Mouse (Mus musculus) liver, embryonic 12.5 days (tissue): ENCODE data around the gene Grcc10. TPM values are rescaled to one million over a fixed set of nuclear protein-coding genes. Genes with fewer than 3 reads are reported as not detected.

Experiments used
- ATAC-seq: fragments of 200-750 bp; cut with Nextera tagmentation; 2 replicates; pipeline ENCODE4 v1.8.0; 2017; ENCODE audit warnings: moderate number of reproducible peaks, mild to moderate bottlenecking, moderate library complexity
- H3K27ac ChIP-seq: fragments of 300-500 bp; sonication (generic); 2 replicates; pipeline ENCODE4 v1.5.1; 2016; ENCODE audit warnings: mild to moderate bottlenecking
- H3K27me3 ChIP-seq: fragments of 300-500 bp; sonication (generic); replicated peaks from 2 replicates; pipeline ENCODE4 v1.6.1; 2016; ENCODE audit warnings: mild to moderate bottlenecking, moderate library complexity
- H3K36me3 ChIP-seq: fragments of 300-500 bp; sonication (generic); 2 replicates; pipeline ENCODE4 v1.6.1; 2016; ENCODE audit warnings: mild to moderate bottlenecking, moderate library complexity
- H3K4me1 ChIP-seq: fragments of 300-500 bp; sonication (generic); 2 replicates; pipeline ENCODE4 v1.6.1; 2016
- H3K4me2 ChIP-seq: fragments of 300-500 bp; sonication (generic); 2 replicates; pipeline ENCODE4 v1.6.1; 2016; ENCODE audit warnings: mild to moderate bottlenecking, moderate library complexity
- H3K4me3 ChIP-seq: fragments of 300-500 bp; sonication (generic); 2 replicates; pipeline ENCODE4 v1.5.1; 2016; ENCODE audit warnings: mild to moderate bottlenecking, moderate library complexity
- H3K9ac ChIP-seq: fragments of 300-500 bp; sonication (generic); 2 replicates; pipeline ENCODE4 v1.6.1; 2016; ENCODE audit warnings: mild to moderate bottlenecking, moderate library complexity
- H3K9me3 ChIP-seq: fragments of 300-500 bp; sonication (generic); replicated peaks from 2 replicates; pipeline ENCODE4 v1.6.1; 2016; ENCODE audit warnings: mild to moderate bottlenecking, moderate library complexity
- WGBS: fragments of 180-500 bp; shearing (Covaris S2); methylation state at CpG from one replicate; pipeline ENCODE4 v1.1.7; 2016; ENCODE audit not compliant: insufficient replicate concordance; 5-methylcytosine and 5-hydroxymethylcytosine counted together
- microRNA counts: library from miRNA; unstranded; fragments of <30 nt; microRNA quantifications from one replicate; lab custom pipeline; 2017
- microRNA-seq: library from miRNA; unstranded; fragments of <30 nt; microRNA quantifications from one replicate; pipeline ENCODE4, GENCODE M21; 2017
- polyA plus RNA-seq: library from polyadenylated mRNA; unstranded; fragments of >200 nt; fragmentation: Nextera tagmentation; extraction: Ambion mirVana; gene quantifications from 2 replicates; pipeline ENCODE4 v1.2.1, GENCODE M21; 2016

The Grcc10 gene
- polyA plus RNA-seq, 1 experiment from 2014 or later, result 109 TPM

DNA sequence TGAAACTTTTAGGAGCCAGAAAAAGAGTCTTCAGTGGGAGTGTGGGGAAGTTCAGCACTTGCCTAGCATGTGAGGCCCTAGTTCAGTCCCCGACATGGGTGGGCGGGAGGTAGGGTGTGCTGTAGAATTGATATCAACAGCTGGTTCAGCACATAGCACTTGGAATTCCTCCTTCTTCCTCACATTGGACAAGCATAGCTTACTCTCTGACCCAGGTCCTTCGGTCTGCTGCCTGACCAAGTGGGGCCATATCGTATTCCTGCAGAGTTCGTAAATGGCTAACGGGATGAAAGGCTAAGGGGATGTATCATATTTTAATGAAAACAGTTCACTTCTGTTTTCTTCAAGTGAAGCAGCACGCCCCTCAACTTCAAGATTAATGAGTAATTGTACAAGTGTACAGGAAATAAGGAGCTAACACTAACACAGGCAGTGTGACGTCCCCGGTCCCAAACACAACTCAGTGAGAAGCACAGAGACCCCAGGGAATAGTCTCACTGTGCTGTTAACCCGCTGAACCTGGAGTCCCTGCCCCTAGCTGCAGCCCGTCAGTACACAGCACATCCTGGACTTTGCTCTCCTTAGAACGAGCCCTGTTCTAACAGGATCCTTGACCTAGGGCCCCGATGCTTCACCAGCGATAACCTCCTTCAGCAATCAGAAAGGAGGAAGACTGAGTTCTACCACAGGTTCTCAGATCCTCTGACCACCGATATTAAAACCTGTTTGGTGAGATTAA is 47.8 kb downstream of the Grcc10 start:
- 82% methylated on average over 15 of the region's 15 CpGs for WGBS
- no peak for ATAC-seq
- Histone ChIP-seq H3K9me3 (no peaks in the 10 kb centered on the region), H3K4me1 (peaks cover 36% of the 10 kb centered on the region), H3K4me2 (no peak overlapping the region), H3K27me3 (no peaks in the 10 kb centered on the region), H3K4me3 (no peak overlapping the region), H3K36me3 (peaks cover 30% of the 10 kb centered on the region), H3K9ac (no peak overlapping the region), H3K27ac (no peak overlapping the region; the same call in 1 of the 2 replicates)

DNA sequence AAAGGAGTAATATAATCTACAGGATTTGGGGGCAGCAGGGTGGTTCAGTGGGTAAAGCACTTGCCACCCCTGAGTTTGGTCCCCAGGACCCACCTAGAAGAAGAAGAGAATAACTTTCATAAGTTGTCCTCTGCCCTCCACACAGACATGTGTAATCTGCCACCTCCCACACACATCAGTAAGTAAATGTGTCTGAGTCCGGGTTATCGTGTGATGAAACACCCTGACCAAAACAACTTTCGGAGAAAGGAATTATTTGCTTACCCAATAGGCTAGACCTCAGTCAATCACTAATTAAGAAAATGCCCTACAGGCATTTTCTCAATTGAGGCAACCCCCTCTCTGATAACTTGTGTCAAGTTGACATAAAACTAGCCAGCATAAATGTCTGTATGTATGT is 50.7 kb downstream of the Grcc10 start:
- ATAC-seq, result no peak

More for the DNA sequence above, 50.7 kb downstream of the Grcc10 start:
- Histone ChIP-seq H3K4me3 (no peak overlapping the region), H3K4me2 (no peak overlapping the region), H3K36me3 (peaks cover 26% of the 10 kb centered on the region), H3K27me3 (no peaks in the 10 kb centered on the region), H3K4me1 (peaks cover 64% of the 10 kb centered on the region), H3K9ac (no peak overlapping the region), H3K9me3 (no peaks in the 10 kb centered on the region), H3K27ac (no peak overlapping the region)
- 79% methylated on average over 3 of the region's 3 CpGs for WGBS

MicroRNA genes within 50 kb of the gene (microRNA counts, 519-probe panel; counts per million panel counts)
- 582 counts per million, percentile 70 among the panel's probes with 10 or more counts for microRNA mmu-miR-141 (lab: Ali Mortazavi, UCI)
- microRNA mmu-miR-200c (lab: Ali Mortazavi, UCI), result 3,747 counts per million, percentile 77 among the panel's probes with 10 or more counts

Small RNA genes within 50 kb of the gene (microRNA-seq; reads per million reads assigned to microRNA genes)
- gene Mir141 (88.6 reads per million, percentile 47 among the genes with 10 or more reads in this experiment), gene Mir200c (634 reads per million, percentile 71 among the genes with 10 or more reads in this experiment)

Other genes starting within 250 kb of the Grcc10 start
- 4.4 and 4.5 TPM in 2 replicates for gene C1rl, start 248.3 kb downstream of the Grcc10 start, polyA plus RNA-seq
- 4.5 and 4.6 TPM in 2 replicates for gene C1ra, start 229.0 kb downstream of the Grcc10 start, polyA plus RNA-seq
- 15.9 and 16.6 TPM in 2 replicates for gene C1s1, start 199.0 kb downstream of the Grcc10 start, polyA plus RNA-seq
- not detected in 2 replicates for gene C1rb, start 171.1 kb downstream of the Grcc10 start, polyA plus RNA-seq
- gene C1s2, start 105.3 kb downstream of the Grcc10 start, polyA plus RNA-seq, result not detected in 2 replicates
- gene Lpcat3, start 78.3 kb downstream of the Grcc10 start, polyA plus RNA-seq, result 67.1 and 74.5 TPM in 2 replicates
- gene Emg1, start 29.2 kb downstream of the Grcc10 start, polyA plus RNA-seq, result 200 TPM in 2 replicates
- gene Phb2, start 29.0 kb downstream of the Grcc10 start, polyA plus RNA-seq, result 433 and 443 TPM in 2 replicates
- 30.8 and 31.3 TPM in 2 replicates for gene Ptpn6, start 2.7 kb downstream of the Grcc10 start, polyA plus RNA-seq
- gene Gm45234, start 14.6 kb upstream of the Grcc10 start, polyA plus RNA-seq, result not detected in 2 replicates
- gene Atn1, start 15.2 kb upstream of the Grcc10 start, polyA plus RNA-seq, result 2.6 and 2.9 TPM in 2 replicates
- gene Eno2, start 28.3 kb upstream of the Grcc10 start, polyA plus RNA-seq, result 0.77 and 1.0 TPM in 2 replicates
- not detected in 2 replicates for gene Lrrc23, start 38.4 kb upstream of the Grcc10 start, polyA plus RNA-seq
- gene Spsb2, start 67.3 kb upstream of the Grcc10 start, polyA plus RNA-seq, result 9.9 and 10.8 TPM in 2 replicates
- gene Tpi1, start 72.9 kb upstream of the Grcc10 start, polyA plus RNA-seq, result 630 and 674 TPM in 2 replicates
- gene Usp5, start 88.1 kb upstream of the Grcc10 start, polyA plus RNA-seq, result 87.5 and 94.1 TPM in 2 replicates
- 193 TPM in 2 replicates for gene Cdca3, start 88.2 kb upstream of the Grcc10 start, polyA plus RNA-seq
- 0.29 and 0.43 TPM in 2 replicates for gene Gnb3, start 98.9 kb upstream of the Grcc10 start, polyA plus RNA-seq
- 5.0 and 5.5 TPM in 2 replicates for gene P3h3, start 116.4 kb upstream of the Grcc10 start, polyA plus RNA-seq
- 0.08 and 0.17 TPM in 2 replicates for gene Gpr162, start 122.6 kb upstream of the Grcc10 start, polyA plus RNA-seq
- 0.05 and 0.07 TPM in 2 replicates for gene Cd4, start 146.8 kb upstream of the Grcc10 start, polyA plus RNA-seq
- 0.32 and 0.33 TPM in 2 replicates for gene Lag3, start 170.3 kb upstream of the Grcc10 start, polyA plus RNA-seq
- 64.5 and 66.7 TPM in 2 replicates for gene Ptms, start 178.7 kb upstream of the Grcc10 start, polyA plus RNA-seq
- 178 and 187 TPM in 2 replicates for gene Mlf2, start 190.0 kb upstream of the Grcc10 start, polyA plus RNA-seq
- 88.7 and 95.2 TPM in 2 replicates for gene Cops7a, start 224.2 kb upstream of the Grcc10 start, polyA plus RNA-seq